Mouse (Mus musculus) left cerebral cortex, postnatal 25 days (tissue): ENCODE data around the gene Hyal3. TPM values are rescaled to one million over a fixed set of nuclear protein-coding genes. Genes with fewer than 3 reads are reported as not detected.
"Not testable (repeated sequence)": the region's sequence is repeated elsewhere in the genome, so short reads cannot be mapped to it uniquely, and the experiment has no call there.

Experiments
- DNase-seq, 2 experiments: peaks; one replicate each; pipeline ENCODE4 v3.0.0; 2022; ENCODE audit warnings: low spot score in 2 of 2, mixed read lengths in 1 of 2
- intact Hi-C: fragments of 180-260 bp; cut with DNase I; formaldehyde crosslinking; loops from one replicate; pipeline ENCODE4 v1.15.1; 2025
- total RNA-seq, 2 experiments: library from RNA; stranded (reverse); gene quantifications; 2 replicates each; pipeline ENCODE4 v1.2.3; 2021

Gene Hyal3
- total RNA-seq, 2 experiments from 2014 or later, result 0.96 to 1.1 TPM

GRCm38 (mm10) chr9:107568331-107569261, 12.0 kb upstream of the Hyal3 start:
- intact Hi-C loops, result no loop called here
- peak; percentile 78 to 83 for DNase-seq

DNA sequence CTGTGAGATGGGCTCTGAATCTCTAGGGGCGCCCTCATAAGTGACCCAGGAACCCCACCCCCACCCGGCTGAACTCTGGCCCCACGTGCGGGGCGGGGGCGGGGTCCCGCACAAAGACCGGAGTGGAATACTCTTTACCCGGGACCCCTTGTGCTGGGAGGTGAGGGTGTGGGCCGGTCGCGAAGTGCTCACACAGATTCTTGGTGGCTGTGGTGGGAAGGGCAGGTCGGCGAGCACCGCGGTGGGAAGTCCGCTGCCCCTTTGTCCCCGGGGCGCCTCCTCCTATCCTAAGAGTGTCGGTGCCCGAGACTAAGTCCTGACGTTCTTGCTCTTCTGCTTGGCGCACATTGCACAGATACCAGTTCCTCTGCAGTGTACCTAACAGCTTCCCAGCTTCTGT, 11.3 kb upstream of the Hyal3 start:
- intact Hi-C loops, result no loop called here
- peak in 1 of 2 experiments; percentile 32 for DNase-seq

GRCm38 (mm10) chr9:107570016-107570415, 10.6 kb upstream of the Hyal3 start:
- intact Hi-C loops, result no loop called here

DNA sequence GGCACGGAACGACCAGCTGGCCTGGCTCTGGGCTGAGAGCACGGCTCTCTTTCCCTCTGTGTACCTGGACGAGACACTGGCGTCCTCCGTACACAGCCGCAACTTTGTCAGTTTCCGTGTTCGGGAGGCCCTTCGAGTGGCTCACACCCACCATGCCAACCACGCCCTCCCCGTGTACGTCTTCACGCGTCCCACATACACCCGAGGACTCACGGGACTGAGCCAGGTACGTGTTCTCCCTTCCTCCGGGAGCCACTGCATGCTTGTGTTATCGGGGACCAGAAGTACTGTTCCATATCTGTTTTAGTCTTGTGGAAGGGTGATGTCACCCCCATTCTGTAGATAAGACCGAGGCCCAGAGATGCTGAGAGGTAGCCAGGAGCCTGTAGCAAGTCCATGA, 9.8 kb upstream of the Hyal3 start:
- no peak for DNase-seq
- intact Hi-C loops, result no loop called here

More at GRCm38 (mm10) chr9:107570016-107570415, 10.6 kb upstream of the Hyal3 start:
- no peak for DNase-seq

GRCm38 (mm10) chr9:107571534-107572326, 8.9 kb upstream of the Hyal3 start:
- intact Hi-C loops, result no loop called here
- DNase-seq, result no peak

DNA sequence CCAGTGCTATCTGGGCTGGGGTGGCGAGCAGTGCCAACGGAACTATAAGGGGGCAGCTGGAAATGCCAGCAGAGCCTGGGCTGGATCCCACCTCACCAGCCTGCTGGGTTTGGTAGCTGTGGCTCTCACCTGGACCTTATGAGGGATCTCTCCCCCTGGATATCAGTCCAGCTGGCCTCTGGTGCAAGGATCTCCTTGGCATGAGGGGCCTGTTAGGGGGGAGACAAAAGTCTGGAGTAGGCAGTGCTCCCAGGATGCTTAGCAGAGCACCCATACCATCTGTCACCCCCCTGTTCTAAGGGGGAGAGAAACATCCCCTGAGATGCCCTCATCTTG, 8.3 kb upstream of the Hyal3 start:
- no peak for DNase-seq
- intact Hi-C loops, result no loop called here

DNA sequence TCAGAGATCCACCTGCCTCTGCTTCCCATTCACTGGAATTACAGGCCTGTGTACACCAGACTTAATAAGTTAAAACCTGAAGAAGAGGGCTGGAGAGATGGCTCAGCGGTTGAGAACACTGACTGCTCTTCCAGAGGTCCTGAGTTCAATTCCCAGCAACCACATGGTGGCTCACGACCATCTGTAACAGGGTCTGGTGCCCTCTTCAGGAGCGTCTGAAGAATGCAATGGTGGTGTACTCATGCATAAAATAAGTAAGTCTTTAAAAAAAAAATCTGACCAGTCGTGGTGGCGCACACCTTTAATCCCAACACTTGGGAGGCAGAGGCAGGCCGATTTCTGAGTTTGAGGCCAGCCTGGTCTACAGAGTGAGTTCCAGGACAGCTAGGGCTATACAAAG, 6.8 kb upstream of the Hyal3 start:
- intact Hi-C loops, result not testable (repeated sequence)

GRCm38 (mm10) chr9:107575579-107576356, 4.8 kb upstream of the Hyal3 start:
- no peak for DNase-seq
- intact Hi-C loops, result no loop called here

More for the DNA sequence above, 6.8 kb upstream of the Hyal3 start:
- not testable (repeated sequence) for DNase-seq

DNA sequence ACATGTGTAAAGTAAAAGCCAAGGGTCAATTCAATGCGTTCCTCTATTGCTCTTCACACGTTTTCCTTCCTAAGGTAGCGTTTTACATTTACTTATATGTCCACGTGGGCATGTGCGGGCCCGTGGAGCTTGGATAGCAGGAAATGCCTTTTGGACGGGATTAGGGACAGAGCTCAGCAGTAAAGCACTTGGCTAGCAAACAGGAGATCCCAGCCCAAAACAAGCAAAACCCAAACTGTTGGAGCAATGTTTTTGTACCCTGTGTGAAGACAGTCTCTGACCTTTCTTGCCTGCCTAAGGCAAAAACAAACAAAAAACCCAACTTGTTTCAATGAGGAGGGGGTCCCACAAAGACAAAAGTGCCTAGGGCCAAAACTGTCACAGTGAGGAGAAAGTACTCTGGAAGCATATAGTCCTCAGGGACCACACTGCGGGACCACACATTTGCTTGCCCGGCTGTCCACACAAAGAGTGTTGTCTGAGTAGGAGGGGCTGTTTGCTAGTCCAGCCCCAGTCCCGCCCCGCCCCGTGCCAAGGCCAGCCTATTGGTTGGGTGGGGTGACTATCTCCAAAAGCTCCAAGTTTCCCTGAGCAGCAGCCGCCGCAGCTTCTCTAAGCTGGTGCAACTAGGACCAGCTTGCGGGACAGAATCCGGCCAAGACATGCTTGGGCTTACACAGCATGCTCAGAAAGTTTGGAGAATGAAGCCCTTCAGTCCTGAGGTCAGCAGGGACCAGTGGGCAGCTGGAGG, 4.1 kb upstream of the Hyal3 start, which contains the start of gene Hyal1:
Hyal1 (plus strand) TSS at position 571 of the 751 bp plus-strand sequence.
- DNase-seq, result peak in 1 of 2 experiments; percentile 43
- intact Hi-C loops, result no loop called here

DNA sequence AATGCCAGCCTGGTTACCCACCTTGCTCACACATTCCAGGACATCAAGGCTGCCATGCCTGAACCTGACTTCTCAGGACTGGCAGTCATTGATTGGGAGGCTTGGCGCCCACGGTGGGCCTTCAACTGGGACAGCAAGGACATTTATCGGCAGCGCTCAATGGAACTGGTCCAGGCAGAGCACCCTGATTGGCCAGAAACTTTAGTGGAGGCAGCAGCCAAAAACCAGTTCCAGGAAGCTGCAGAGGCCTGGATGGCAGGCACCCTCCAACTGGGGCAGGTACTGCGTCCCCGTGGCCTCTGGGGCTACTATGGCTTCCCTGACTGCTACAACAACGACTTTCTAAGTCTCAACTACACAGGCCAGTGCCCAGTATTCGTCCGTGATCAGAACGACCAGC, 2.7 kb upstream of the Hyal3 start:
- no peak for DNase-seq
- intact Hi-C loops, result no loop called here

- intact Hi-C loops, result no loop called here
Observed at GRCm38 (mm10) chr9:107578587-107578986, 2.0 kb upstream of the Hyal3 start, which contains the start of gene Naa80. Naa80 (plus strand) TSS chr9:107578887.

DNA sequence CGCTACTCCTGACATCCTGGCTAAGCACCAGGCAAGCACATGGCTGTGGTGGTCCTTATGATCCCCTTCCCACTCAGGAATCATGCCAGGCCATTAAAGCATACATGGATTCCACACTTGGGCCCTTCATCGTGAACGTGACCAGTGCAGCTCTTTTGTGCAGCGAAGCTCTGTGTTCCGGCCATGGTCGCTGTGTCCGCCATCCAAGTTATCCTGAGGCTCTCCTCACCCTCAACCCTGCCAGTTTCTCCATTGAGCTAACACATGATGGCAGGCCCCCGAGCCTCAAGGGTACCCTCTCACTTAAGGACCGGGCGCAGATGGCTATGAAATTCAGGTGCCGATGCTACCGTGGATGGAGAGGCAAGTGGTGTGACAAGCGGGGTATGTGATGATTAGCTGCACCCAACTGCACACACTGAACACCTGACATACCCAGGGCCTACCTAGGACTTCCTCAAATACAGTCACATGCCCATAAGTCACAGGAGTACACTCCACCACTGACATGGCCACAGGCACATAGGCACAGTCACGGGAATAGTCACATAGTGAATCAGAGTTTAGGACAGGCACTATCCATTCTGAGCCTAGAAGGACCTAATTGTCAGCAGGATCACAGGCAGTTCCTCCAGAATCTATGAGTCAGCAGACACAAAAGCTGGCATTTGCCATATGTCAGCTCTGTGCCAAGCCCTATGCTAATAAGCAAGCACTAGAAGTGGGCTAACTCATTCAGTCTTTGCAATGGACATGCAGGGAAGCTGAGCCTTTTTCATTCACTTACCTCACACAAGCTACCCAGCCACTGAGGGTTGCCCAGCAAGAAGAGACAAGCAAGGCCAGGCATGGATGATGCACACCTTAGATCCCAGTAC, 1.4 kb upstream of the Hyal3 start:
- intact Hi-C loops, result no loop called here
- no peak for DNase-seq

More at GRCm38 (mm10) chr9:107578587-107578986, 2.0 kb upstream of the Hyal3 start, which contains the start of gene Naa80:
- DNase-seq, result no peak

- intact Hi-C loops, result no loop called here
- DNase-seq, result no peak
Observed at GRCm38 (mm10) chr9:107581584-107581983, 966 bp downstream of the Hyal3 start.

GRCm38 (mm10) chr9:107582509-107583062, 2.0 kb downstream of the Hyal3 start:
- intact Hi-C loops, result no loop called here
- DNase-seq, result no peak

DNA sequence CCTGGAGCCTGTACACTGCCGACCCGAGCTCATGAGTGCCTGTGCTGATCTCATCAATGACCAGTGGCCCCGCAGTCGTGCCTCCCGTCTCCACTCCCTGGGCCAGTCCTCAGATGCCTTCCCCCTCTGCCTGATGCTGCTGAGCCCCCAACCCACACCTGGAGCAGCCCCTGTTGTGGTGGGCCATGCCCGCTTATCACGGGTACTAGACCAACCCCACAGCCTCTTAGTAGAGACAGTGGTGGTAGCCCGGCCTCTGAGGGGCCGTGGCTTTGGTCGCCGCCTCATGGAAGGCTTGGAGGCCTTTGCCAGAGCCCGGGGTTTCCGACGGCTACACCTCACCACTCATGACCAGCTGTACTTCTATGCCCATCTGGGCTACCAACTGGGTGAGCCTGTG, 2.6 kb downstream of the Hyal3 start:
- no peak for DNase-seq
- intact Hi-C loops, result no loop called here

DNA sequence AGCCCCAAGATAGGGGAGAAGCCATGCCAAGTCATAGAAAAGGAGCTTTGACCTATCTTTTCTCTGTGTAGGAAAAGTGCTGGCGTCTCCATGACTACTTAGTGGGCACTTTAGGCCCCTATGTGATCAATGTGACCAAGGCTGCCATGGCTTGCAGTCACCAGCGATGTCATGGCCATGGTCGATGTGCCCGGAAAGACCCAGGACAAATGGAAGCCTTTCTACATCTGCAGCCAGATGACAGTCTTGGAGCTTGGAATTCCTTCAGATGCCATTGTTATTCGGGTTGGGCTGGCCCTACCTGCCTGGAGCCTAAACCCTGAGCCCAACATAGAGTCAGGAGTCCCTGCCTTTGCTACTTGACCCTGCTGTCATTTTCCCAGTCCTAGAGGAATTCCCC, 5.9 kb downstream of the Hyal3 start:
- no peak for DNase-seq
- intact Hi-C loops, result no loop called here

DNA sequence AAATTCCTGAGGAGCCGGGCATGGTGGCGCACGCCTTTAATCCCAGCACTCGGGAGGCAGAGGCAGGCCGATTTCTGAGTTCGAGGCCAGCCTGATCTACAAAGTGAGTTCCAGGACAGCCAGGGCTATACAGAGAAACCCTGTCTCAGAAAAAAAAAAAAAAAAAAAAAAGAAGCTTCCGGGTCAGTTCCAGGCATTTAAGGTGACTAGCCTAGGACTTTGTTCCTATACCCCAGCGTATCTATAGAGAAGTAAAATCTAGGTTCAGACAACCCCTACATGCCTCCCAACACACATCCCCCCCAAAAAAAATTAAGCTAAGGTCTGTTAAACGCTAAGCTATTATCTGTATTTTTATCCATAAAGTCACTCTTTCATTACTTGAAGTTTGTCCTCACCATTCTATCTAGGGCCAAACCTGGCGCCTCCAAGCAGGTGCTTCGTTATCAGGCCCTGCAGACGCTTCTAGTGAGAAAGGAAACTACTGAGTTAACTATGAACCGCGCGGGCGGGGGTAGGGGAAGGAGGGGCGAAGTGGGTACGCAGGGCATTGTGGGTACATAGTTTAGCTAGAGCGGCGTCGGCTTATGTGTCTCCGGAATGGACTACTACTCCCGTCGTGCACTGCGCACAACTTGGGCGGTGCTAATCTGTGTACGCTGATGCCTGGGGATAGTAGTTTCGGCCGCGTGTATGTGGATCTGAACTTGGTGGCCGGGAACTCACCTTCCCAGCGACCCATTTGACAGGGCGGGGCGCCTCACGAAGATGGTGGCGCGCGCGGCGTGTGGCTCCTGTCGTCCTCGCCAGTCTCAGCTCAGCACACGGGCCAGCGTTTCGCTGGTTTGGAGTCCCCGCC, 6.6 kb downstream of the Hyal3 start, which contains the start of gene Ifrd2:
Ifrd2 (plus strand) TSS at position 669 of the 859 bp plus-strand sequence.
- intact Hi-C loops, result no loop called here
- DNase-seq, result peak; percentile 97 to 100
